Mouse (Mus musculus): ENCODE measurements at regions not wholly inside any gene's neighbourhood (a gene's known extent, or its start where the extent isn't known, plus 50 kb on each side); places are given as distances from the start of the nearest gene placed in this dataset.

GRCm38 (mm10) chr16:27949811-27950210 is 561.1 kb downstream of the Ccdc50 start:
- Histone ChIP-seq H3K4me3 (ENCODE audit: low read depth, low read length) (no peak overlapping the region), H3K9me3 (replicated peaks; ENCODE audit: control insufficient read depth, low read length) (no peaks in the 10 kb centered on the region), H3K36me3 (replicated peaks; ENCODE audit: control insufficient read depth, insufficient read depth, low read depth, low read length) (no peaks in the 10 kb centered on the region), H3K4me2 (ENCODE audit: low read depth, low read length) (no peak overlapping the region), H3K27ac (replicated peaks; ENCODE audit: low read depth, low read length) (no peak overlapping the region), H3K9ac (replicated peaks; ENCODE audit: low read length) (no peak overlapping the region), H3K27me3 (ENCODE audit: control insufficient read depth, insufficient read depth, low read length) (no peaks in the 10 kb centered on the region), H3K4me1 (ENCODE audit: control insufficient read depth, insufficient read depth, low read length) (no peaks in the 10 kb centered on the region)
- no peak for DNase-seq (ENCODE audit: low spot score)
- no peak for ATAC-seq (replicated peaks; ENCODE audit: insufficient number of reproducible peaks, low FRiP score, low TSS enrichment, low read depth)
- 15% methylated on average over 3 of the region's 3 CpGs for WGBS

- H3K9ac ChIP-seq (replicated peaks; ENCODE audit: low read length): no peak overlapping the region
- DNase-seq (ENCODE audit: low spot score): no peak
- no peak for ATAC-seq (replicated peaks; ENCODE audit: insufficient number of reproducible peaks, low FRiP score, low TSS enrichment, low read depth)
- H3K4me2 ChIP-seq (ENCODE audit: low read depth, low read length): no peak overlapping the region
- no peaks in the 10 kb centered on the region for H3K9me3 ChIP-seq (replicated peaks; ENCODE audit: control insufficient read depth, low read length)
- 83% methylated on average over 2 of the region's 2 CpGs for WGBS
- H3K4me3 ChIP-seq (ENCODE audit: low read depth, low read length): no peak overlapping the region
- no peak overlapping the region for H3K27ac ChIP-seq (replicated peaks; ENCODE audit: low read depth, low read length)
- no peaks in the 10 kb centered on the region for H3K27me3 ChIP-seq (ENCODE audit: control insufficient read depth, insufficient read depth, low read length)
- H3K4me1 ChIP-seq (ENCODE audit: control insufficient read depth, insufficient read depth, low read length): no peaks in the 10 kb centered on the region
- H3K36me3 ChIP-seq (replicated peaks; ENCODE audit: control insufficient read depth, insufficient read depth, low read depth, low read length): no peaks in the 10 kb centered on the region
Observed at GRCm38 (mm10) chr16:27962811-27963210, 574.1 kb downstream of the Ccdc50 start.

GRCm38 (mm10) chr16:27978730-27979440 is 590.2 kb downstream of the Ccdc50 start:
- Histone ChIP-seq H3K9ac (replicated peaks; ENCODE audit: low read length) (no peak overlapping the region), H3K4me1 (ENCODE audit: control insufficient read depth, insufficient read depth, low read length) (no peaks in the 10 kb centered on the region), H3K27ac (replicated peaks; ENCODE audit: low read depth, low read length) (no peak overlapping the region), H3K4me3 (ENCODE audit: low read depth, low read length) (no peak overlapping the region), H3K4me2 (ENCODE audit: low read depth, low read length) (no peak overlapping the region), H3K9me3 (replicated peaks; ENCODE audit: control insufficient read depth, low read length) (no peaks in the 10 kb centered on the region), H3K36me3 (replicated peaks; ENCODE audit: control insufficient read depth, insufficient read depth, low read depth, low read length) (no peaks in the 10 kb centered on the region), H3K27me3 (ENCODE audit: control insufficient read depth, insufficient read depth, low read length) (no peaks in the 10 kb centered on the region)
- 90% methylated on average over 4 of the region's 4 CpGs for WGBS
- DNase-seq (ENCODE audit: low spot score) (no peak), ATAC-seq (replicated peaks; ENCODE audit: insufficient number of reproducible peaks, low FRiP score, low TSS enrichment, low read depth) (no peak)

- no peak overlapping the region for H3K4me2 ChIP-seq (ENCODE audit: low read depth, low read length)
Observed at GRCm38 (mm10) chr16:28015276-28015897, 626.7 kb downstream of the Ccdc50 start.

GRCm38 (mm10) chr16:28018311-28018710 is 629.6 kb downstream of the Ccdc50 start:
- Histone ChIP-seq H3K4me3 (ENCODE audit: low read depth, low read length) (no peak overlapping the region), H3K36me3 (replicated peaks; ENCODE audit: control insufficient read depth, insufficient read depth, low read depth, low read length) (no peaks in the 10 kb centered on the region), H3K4me1 (ENCODE audit: control insufficient read depth, insufficient read depth, low read length) (no peaks in the 10 kb centered on the region), H3K27me3 (ENCODE audit: control insufficient read depth, insufficient read depth, low read length) (no peaks in the 10 kb centered on the region), H3K27ac (replicated peaks; ENCODE audit: low read depth, low read length) (no peak overlapping the region), H3K9me3 (replicated peaks; ENCODE audit: control insufficient read depth, low read length) (no peaks in the 10 kb centered on the region), H3K4me2 (ENCODE audit: low read depth, low read length) (no peak overlapping the region), H3K9ac (replicated peaks; ENCODE audit: low read length) (no peak overlapping the region)
- DNase-seq (ENCODE audit: low spot score): no peak
- no peak for ATAC-seq (replicated peaks; ENCODE audit: insufficient number of reproducible peaks, low FRiP score, low TSS enrichment, low read depth)

More at GRCm38 (mm10) chr16:28015276-28015897, 626.7 kb downstream of the Ccdc50 start:
- DNase-seq (ENCODE audit: low spot score) (peak; percentile 3), ATAC-seq (replicated peaks; ENCODE audit: insufficient number of reproducible peaks, low FRiP score, low TSS enrichment, low read depth) (no peak)
- Histone ChIP-seq H3K4me3 (ENCODE audit: low read depth, low read length) (no peak overlapping the region), H3K9me3 (replicated peaks; ENCODE audit: control insufficient read depth, low read length) (no peaks in the 10 kb centered on the region), H3K27ac (replicated peaks; ENCODE audit: low read depth, low read length) (no peak overlapping the region), H3K27me3 (ENCODE audit: control insufficient read depth, insufficient read depth, low read length) (no peaks in the 10 kb centered on the region), H3K9ac (replicated peaks; ENCODE audit: low read length) (no peak overlapping the region), H3K36me3 (replicated peaks; ENCODE audit: control insufficient read depth, insufficient read depth, low read depth, low read length) (no peaks in the 10 kb centered on the region), H3K4me1 (ENCODE audit: control insufficient read depth, insufficient read depth, low read length) (no peaks in the 10 kb centered on the region)
- WGBS: 46% methylated on average over 6 of the region's 6 CpGs

- Histone ChIP-seq H3K27me3 (ENCODE audit: control insufficient read depth, insufficient read depth, low read length) (no peaks in the 10 kb centered on the region), H3K4me3 (ENCODE audit: low read depth, low read length) (no peak overlapping the region), H3K4me2 (ENCODE audit: low read depth, low read length) (no peak overlapping the region), H3K27ac (replicated peaks; ENCODE audit: low read depth, low read length) (no peak overlapping the region), H3K9ac (replicated peaks; ENCODE audit: low read length) (no peak overlapping the region), H3K36me3 (replicated peaks; ENCODE audit: control insufficient read depth, insufficient read depth, low read depth, low read length) (no peaks in the 10 kb centered on the region), H3K4me1 (ENCODE audit: control insufficient read depth, insufficient read depth, low read length) (no peaks in the 10 kb centered on the region), H3K9me3 (replicated peaks; ENCODE audit: control insufficient read depth, low read length) (no peaks in the 10 kb centered on the region)
- ATAC-seq (replicated peaks; ENCODE audit: insufficient number of reproducible peaks, low FRiP score, low TSS enrichment, low read depth): no peak
- DNase-seq (ENCODE audit: low spot score): no peak
- WGBS: 28% methylated on average over 2 of the region's 2 CpGs
Observed at GRCm38 (mm10) chr16:28038954-28039353, 650.3 kb downstream of the Ccdc50 start.

GRCm38 (mm10) chr16:28043046-28043445 is 654.4 kb downstream of the Ccdc50 start:
- Histone ChIP-seq H3K4me2 (ENCODE audit: low read depth, low read length) (no peak overlapping the region), H3K36me3 (replicated peaks; ENCODE audit: control insufficient read depth, insufficient read depth, low read depth, low read length) (no peaks in the 10 kb centered on the region), H3K27ac (replicated peaks; ENCODE audit: low read depth, low read length) (no peak overlapping the region), H3K4me1 (ENCODE audit: control insufficient read depth, insufficient read depth, low read length) (no peaks in the 10 kb centered on the region), H3K9ac (replicated peaks; ENCODE audit: low read length) (no peak overlapping the region), H3K27me3 (ENCODE audit: control insufficient read depth, insufficient read depth, low read length) (no peaks in the 10 kb centered on the region), H3K4me3 (ENCODE audit: low read depth, low read length) (no peak overlapping the region), H3K9me3 (replicated peaks; ENCODE audit: control insufficient read depth, low read length) (no peaks in the 10 kb centered on the region)
- DNase-seq (ENCODE audit: low spot score): no peak
- WGBS: 57% methylated on average over 2 of the region's 2 CpGs
- no peak for ATAC-seq (replicated peaks; ENCODE audit: insufficient number of reproducible peaks, low FRiP score, low TSS enrichment, low read depth)

GRCm38 (mm10) chr16:28064785-28065301 is 676.2 kb downstream of the Ccdc50 start:
- H3K4me1 ChIP-seq (ENCODE audit: control insufficient read depth, insufficient read depth, low read length): no peaks in the 10 kb centered on the region
- no peaks in the 10 kb centered on the region for H3K27me3 ChIP-seq (ENCODE audit: control insufficient read depth, insufficient read depth, low read length)
- ATAC-seq (replicated peaks; ENCODE audit: insufficient number of reproducible peaks, low FRiP score, low TSS enrichment, low read depth) (peak; percentile 91), DNase-seq (ENCODE audit: low spot score) (peak; percentile 70)
- no peaks in the 10 kb centered on the region for H3K36me3 ChIP-seq (replicated peaks; ENCODE audit: control insufficient read depth, insufficient read depth, low read depth, low read length)
- no peak overlapping the region for H3K4me2 ChIP-seq (ENCODE audit: low read depth, low read length)
- no peak overlapping the region for H3K4me3 ChIP-seq (ENCODE audit: low read depth, low read length)
- no peak overlapping the region for H3K27ac ChIP-seq (replicated peaks; ENCODE audit: low read depth, low read length)
- no peak overlapping the region for H3K9ac ChIP-seq (replicated peaks; ENCODE audit: low read length)
- no peaks in the 10 kb centered on the region for H3K9me3 ChIP-seq (replicated peaks; ENCODE audit: control insufficient read depth, low read length)
- WGBS: 37% methylated on average over 5 of the region's 5 CpGs
